Mouse (Mus musculus) layer of hippocampus, postnatal 25 days (tissue): ENCODE measurements around the gene Soat1. TPM values are rescaled to one million over a fixed set of nuclear protein-coding genes. Genes with fewer than 3 reads are reported as not detected.

Experiments
- DNase-seq, 2 experiments: peaks; one replicate each; pipeline ENCODE4 v3.0.0; 2022; ENCODE audit warnings: mixed read lengths in 2 of 2, low spot score in 1 of 2; ENCODE audit errors: extremely low spot score in 1 of 2
- total RNA-seq, 2 experiments: library from RNA; stranded (reverse); gene quantifications; 2 replicates each; pipeline ENCODE4 v1.2.3; 2021

Soat1 gene
- total RNA-seq, 2 experiments from 2014 or later: 41.2 to 47.1 TPM

DNA sequence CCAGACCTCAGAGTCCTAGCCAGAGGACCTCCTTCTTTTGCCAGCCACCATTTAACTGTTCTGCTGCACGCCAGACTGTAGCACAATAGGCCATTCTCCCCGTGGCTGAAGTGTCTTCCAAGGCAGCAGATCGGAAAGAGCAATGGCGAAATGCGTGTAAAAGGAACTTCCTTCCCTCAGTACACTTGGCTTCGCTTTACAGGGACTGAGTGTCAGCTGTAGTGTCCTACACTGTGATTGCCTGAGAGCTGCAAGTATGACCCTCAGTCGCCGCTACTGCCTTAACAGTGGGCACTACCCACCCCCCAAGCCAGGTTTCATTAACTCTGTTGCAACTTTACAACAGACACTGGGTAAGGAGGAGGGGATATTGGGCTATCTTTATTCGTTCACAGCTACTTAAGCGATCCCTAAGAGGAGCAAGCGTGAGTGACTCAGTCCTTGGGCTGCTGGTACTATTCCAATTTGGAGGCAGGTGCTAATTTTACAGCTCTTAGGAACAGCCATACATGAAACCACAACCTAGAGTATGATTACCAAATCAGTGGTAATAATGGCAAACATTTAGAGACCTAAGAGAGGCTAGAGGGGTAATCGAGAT is 6.4 kb downstream of the Soat1 start:
- no peak for DNase-seq

DNA sequence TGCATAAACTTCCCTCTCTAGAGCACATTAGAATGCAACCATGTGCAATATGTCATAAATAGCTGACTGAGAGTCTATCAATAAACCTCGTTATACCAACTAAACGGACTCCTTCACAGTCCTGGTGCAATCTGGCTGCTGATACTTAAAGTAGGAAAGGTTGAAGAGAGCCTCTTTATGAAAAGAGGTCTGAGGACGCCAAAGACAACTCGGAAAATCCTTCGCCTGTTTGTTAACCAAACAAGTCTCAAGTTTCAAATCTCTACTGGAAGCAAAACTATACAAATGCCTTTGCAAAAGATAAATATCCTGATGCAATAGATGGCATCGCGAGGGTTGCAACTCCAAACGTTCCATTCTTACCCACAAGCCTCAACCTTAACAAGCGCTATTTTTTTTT is 9.2 kb downstream of the Soat1 start:
- DNase-seq: no peak

DNA sequence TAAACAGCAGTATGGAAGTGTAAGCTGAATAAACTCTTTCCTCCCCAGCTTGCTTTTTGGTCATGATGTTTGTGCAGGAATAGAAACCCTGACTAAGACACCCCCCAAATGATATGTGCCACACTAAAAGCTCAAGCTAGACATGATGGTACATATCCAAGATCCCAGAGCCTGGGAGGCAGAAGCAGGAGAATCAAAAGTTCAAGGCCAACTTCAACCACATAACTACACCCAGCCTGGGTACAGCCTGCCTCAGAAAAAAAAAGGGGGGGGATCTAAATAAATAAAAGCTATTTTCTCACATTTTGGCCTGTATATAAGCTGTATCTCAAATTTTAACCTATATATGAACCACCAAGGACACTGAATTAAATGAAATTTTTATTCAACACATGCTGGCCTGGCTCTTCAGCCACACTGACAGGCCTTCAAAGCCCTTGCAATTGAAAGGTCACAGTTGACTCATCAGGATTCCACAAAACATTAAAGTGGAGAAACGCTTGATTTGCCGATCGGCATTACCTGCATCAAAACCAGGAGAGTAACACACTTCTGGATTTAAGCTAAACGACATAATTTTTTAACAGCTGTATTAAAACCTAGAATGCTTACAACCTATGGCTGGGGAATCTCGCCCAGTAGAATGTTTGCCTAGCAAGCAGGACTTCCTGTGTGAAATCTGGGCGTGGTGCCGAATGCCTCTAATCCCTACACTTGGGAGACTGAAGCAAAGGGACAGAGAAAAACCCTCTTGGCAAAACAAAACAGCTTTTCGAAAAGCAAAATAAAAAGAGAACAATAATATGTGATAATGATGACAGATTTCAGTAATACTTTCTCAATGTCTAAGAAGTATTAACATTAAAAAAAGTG is 9.9 kb downstream of the Soat1 start:
- DNase-seq: no peak

DNA sequence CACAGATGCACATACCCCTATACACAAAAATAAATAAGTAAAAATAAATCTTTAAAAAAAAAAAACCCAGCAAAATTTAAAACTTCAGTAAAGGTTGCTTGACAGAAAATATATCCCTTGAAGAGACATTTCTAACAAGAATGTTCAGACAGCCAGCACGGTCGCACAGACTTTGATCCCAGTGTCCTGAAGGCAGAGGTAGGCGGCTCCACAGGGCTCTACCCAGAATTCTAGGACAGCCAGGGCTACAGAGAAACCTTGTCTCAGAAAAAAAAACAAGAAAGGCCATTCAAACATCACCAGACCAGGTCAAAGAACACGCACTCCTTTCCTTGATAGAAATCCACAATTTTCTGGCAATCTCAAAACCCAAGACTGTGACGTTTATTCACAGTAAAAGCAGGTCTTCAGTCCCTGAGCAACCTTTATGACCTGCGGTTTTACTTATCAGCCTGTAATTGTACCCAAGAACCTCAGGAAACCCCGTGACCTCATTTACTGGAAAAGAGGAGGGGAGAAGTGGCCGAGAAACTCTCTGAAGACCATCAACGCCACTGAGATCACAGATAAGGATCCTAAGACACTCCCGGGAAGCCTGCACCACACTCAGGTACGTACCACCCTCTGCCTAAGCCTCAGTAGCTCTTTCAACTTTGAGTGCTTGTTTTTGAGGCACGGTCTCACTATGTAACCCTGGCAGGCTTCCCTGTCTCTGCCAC is 11.7 kb downstream of the Soat1 start:
- DNase-seq: no peak

- no peak for DNase-seq
Observed at GRCm38 (mm10) chr1:156461036-156461435, 13.1 kb downstream of the Soat1 start.

GRCm38 (mm10) chr1:156460216-156460615 is 13.9 kb downstream of the Soat1 start:
- no peak for DNase-seq

DNA sequence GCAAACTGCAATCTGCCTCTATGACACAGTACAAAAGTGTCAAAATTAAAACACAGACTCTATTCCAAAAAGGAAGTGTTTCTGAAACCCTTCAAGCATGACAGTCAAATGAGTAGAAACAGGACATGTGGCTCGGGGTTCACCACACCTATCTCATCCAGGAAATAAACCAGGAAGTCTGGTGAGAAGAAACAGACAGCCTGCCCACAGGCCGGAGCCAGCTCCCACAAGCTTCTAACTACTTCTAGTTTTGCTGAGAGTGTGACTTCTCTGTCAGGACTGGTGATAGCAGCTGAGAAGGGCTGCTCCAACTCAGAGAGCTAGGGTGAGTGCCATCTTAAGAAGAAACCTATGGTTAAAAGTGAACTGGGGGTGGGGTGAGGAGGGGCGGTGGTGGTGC is 14.4 kb downstream of the Soat1 start:
- DNase-seq: no peak

DNA sequence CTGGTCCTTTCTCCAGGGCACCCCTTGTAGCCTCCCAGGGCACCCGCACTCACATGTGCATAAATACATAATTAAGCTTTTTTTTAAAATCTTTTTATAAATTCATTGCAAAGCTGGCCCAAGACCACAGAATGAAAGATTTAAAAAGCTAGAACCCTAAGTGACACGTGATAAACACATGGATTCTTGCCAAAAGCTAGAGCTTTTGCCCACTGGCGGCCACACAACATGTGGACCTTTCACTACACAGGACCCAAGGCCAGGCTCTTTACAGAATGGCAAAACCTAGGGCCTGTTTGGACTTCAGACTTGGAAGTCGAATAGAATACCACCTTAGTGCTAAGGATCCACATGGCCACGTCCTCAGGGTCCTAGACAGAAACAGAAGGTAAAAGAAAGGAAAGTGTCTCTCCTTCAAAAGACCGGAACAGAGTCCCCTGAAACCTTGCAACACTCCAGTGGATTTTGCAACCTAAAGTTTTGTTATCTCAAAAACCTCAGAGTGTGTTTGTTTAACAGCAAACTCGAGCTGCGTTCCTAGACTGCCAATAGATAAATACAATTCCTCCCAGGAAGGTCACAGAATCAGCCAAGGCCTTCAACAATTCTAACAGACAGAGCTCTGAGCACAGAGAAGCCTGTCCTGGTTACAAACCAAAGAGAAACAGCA is 15.6 kb downstream of the Soat1 start:
- DNase-seq: no peak

DNA sequence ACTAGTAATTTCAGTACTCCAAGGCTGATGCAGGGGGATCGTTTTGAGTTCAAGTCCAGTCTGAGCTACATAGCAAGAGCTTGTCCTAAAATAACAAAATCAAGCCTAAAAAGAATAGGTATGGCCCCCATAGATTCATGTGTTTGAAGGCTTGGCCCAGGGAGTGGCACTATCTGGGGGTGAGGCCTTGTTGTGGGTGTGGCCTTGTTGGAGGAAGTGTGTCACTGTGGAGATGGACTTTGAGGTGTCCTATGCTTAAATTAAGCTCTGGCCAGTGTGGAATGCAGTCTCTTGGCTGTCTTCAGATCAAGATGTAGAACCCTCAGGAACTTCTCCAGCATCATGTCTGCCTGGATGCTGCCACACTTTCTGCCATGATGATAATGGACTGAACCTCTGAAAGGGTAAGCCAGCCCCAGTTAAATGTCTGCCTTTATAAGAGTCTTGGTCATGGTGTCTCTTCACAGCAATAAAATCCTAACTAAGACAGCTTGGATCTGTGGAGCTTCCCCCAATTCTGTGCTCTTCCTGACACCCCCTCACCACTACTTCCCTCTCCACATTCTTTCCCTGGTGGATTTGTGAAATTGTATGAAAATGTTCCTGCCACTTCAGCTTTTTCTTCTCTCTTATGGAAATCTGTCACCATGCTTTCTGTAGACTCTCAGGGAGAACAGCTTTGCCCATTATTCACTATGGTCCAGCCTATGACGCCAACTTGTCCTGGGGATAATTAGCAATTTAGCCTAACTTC is 18.9 kb downstream of the Soat1 start:
- DNase-seq: no peak

DNA sequence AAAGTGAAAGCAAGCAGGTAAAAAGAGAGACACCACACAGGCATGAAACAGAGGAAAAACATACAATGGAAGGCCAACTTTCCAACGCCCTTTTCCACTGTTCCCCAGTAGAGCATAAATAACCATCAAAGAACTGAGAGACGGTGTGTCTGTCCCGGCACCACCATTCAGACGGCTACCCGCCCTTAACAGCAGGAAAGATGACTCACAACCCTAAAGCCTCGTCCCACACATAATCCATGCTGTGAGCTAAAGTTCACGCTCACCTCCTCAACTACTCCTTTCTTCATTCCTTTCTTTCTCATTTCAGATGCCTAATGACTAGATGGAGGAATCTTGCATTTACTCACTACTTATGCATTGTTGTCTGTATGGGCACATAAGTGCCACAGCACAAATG is 19.7 kb downstream of the Soat1 start:
- DNase-seq: no peak

GRCm38 (mm10) chr1:156453876-156454275 is 20.3 kb downstream of the Soat1 start:
- no peak for DNase-seq

DNA sequence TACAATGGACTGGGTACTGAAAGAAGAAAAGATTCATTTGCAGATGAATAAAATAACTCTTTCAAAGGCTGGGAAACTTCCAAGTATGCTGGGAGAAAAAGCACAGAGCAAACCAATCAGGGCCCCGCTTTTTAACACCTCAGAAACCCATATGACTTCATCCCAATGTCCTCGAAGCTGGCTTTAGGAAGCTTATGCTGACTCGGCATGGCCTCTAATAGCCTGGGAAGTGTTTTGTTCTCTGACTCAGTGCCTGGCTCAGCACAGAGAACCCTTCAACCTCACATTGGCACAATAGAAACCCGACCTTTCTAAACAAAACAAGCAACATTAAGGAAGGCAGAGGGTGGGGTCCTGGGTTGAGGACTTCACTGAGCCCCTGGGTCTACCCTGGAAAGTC is 23.7 kb downstream of the Soat1 start:
- no peak for DNase-seq

DNA sequence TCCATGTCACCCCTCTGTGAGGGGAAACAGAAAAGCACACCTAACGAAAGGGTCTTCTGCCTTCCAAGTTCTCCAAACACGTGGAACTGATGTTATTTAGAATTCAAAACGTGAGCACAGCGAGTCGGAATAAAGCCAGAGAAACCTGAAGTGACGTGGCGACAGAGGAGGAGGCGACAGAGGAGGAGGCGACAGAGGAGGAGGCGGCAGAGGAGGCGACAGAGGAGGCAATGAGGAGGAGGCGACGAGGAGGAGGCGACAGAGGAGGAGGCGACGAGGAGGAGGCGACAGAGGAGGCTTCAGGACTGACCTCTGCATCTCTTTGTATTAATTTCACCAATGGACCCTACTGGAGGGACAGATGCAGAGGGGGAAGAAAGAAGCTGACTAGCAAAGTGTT is 24.4 kb downstream of the Soat1 start:
- DNase-seq: no peak

GRCm38 (mm10) chr1:156449089-156449488 is 25.0 kb downstream of the Soat1 start:
- no peak for DNase-seq

DNA sequence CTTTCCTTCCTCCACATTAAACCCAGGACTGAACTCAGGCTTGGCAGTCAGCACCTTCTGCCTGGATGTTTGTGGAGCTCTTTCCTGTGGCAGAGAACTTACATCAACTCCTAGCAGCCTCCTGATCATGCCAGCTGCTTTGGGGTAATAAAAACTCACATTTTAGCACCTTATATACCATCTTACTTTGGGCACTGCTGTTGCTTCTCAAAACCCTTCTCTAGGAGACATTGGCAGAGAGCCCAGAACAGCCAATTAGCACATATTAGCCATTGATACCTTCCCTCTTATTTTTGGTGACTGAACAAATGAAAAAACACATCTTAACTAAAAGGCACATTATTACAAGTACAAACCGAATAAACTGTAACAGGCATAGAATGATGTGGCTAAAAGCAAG is 29.1 kb downstream of the Soat1 start:
- DNase-seq: no peak

GRCm38 (mm10) chr1:156442776-156443175 is 31.4 kb downstream of the Soat1 start:
- no peak for DNase-seq

- no peak for DNase-seq
Observed at GRCm38 (mm10) chr1:156442266-156442665, 31.9 kb downstream of the Soat1 start.

DNA sequence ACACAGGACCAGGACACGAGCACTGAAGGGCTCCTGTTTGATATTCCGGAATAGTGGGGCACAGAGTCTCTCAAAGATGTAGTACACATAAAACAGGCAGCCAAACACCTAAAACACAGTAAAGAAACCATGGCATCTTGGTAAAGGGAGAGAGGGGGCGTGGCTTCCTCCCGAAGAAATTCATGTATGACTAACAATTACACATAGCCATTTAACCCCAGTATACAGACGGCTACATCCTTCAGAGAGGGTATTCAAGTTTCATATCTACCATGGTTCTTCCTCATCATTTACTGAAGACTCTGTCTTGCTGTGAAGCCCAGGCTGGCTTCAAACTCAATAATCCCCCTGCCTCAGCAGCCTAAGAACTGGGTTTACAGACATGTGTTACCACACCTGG is 36.4 kb downstream of the Soat1 start:
- no peak for DNase-seq

DNA sequence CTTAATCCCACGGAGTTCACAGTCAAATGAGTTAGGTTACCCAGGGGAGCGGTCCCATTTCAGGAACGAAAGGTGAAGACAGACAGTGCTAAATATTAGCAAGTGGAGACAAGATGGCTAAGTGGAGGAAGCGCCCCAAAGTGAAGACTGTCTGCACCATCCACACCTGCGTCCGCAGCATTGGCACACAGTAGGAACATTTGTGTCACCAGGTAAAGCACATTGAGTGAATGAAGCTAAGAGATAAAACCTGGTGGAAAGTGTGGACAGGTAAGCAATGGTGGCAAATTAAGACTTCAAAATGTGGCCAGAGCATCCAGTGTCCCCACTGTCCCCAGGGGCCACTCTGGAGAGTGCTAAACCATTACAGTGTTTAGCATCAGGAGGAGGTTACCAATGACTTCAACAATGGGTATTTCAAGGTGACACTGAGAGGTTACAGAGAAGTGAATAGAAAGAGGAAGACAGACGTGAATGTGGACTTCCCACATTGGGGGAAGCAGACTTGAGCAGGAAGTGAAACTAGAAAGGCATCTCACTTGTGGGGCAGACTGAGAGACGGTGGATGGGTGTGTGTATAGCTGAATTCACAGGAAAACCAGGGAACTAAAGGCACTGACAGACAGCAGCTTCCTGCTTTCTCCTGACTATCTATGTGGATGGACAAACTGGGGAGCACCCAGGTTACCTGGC is 37.0 kb downstream of the Soat1 start:
- no peak for DNase-seq

GRCm38 (mm10) chr1:156433497-156433896 is 40.6 kb downstream of the Soat1 start:
- DNase-seq: no peak
